Mouse (Mus musculus) liver (tissue): ENCODE results near the gene Rac1.

Experiments
- DNase-seq: peaks from one replicate; pipeline ENCODE4 v3.0.0-alpha.2; 2020; ENCODE audit warnings: mixed read lengths

Gene Rac1

GRCm38 (mm10) chr5:143491736-143492135 is 36.1 kb downstream of the Rac1 start:
- DNase-seq: no peak

DNA sequence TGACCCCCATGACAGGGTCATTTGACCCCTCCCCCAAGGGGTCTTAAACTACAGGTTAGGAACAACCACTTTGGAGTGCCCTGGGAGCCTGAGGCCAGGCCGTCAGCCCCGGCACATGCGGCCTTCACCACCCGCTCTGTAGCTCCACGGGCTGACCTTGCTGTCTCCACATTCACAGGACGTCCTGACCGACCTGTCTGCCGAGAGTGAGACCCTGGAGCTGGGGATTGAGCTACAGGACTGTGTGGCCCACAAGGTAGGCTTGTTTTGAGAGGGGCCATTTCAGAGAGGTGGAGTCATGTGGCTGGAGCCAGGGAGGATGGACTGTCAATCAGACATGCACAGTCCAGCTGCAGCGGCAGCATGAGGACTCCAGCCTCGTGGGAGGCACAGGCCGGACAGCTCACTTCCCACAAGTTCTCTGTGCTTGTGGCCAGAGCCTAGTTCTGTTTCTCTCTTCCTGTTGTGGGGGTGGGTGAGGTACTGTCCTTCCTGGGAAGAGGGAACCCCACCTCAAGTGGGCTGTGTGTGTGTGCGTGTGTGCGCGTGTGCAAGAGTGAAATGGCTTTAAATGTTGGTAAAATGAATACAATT is 38.0 kb downstream of the Rac1 start:
- DNase-seq: no peak

- DNase-seq: no peak
Measured at GRCm38 (mm10) chr5:143487998-143488397, 39.8 kb downstream of the Rac1 start.

GRCm38 (mm10) chr5:143487193-143487592 is 40.6 kb downstream of the Rac1 start:
- DNase-seq: no peak

DNA sequence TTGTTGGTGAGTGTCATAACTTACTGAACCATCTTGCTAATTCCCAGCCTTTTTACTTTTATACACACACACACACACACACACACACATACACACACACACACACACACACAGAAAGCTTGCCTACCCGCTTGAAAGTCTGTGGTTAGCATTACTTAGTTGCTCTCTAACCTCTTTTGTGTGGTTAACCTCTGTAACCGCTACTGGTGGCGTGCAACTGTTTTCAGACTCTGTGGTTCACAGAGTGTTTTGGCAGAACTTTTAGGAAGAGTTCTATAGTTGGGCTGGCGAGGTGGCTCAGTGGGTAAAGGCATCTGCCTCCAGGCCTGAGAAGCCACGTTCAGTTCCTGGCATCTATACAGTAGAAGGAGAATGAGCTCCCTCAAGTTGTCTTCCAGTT is 42.9 kb downstream of the Rac1 start:
- no peak for DNase-seq

- no peak for DNase-seq
Measured at GRCm38 (mm10) chr5:143477901-143478300, 49.9 kb downstream of the Rac1 start.

- no peak for DNase-seq
Measured at GRCm38 (mm10) chr5:143476013-143476412, 51.8 kb downstream of the Rac1 start.

GRCm38 (mm10) chr5:143475153-143475844 is 52.5 kb downstream of the Rac1 start:
- no peak for DNase-seq

- no peak for DNase-seq
Measured at GRCm38 (mm10) chr5:143471953-143472618, 55.8 kb downstream of the Rac1 start.

GRCm38 (mm10) chr5:143471165-143471546 is 56.7 kb downstream of the Rac1 start:
- DNase-seq: no peak

- peak; percentile 45 for DNase-seq
Measured at GRCm38 (mm10) chr5:143470421-143471164, 57.2 kb downstream of the Rac1 start.

DNA sequence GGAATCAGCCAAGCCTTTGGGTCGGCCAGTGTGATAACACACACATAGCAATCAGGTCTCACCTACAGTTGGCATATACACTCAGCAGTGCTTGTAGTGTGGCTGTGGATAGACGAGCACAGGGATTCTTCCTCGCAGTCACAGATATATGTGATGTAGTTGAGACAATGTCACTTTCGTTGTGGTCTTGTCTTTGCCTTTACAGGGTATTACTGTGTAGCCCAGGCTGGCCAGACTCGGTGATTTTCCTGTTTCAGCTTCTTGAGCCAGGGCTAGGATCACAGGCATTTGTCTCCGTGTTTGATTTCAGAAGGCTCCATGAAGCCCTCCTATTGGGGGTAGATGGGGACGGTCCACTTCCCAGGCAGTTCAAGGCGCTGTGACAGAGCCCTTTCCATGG is 58.2 kb downstream of the Rac1 start:
- DNase-seq: no peak

GRCm38 (mm10) chr5:143467931-143468330 is 59.9 kb downstream of the Rac1 start:
- DNase-seq: no peak

GRCm38 (mm10) chr5:143466891-143467669 is 60.8 kb downstream of the Rac1 start:
- no peak for DNase-seq

GRCm38 (mm10) chr5:143465156-143466085 is 62.4 kb downstream of the Rac1 start:
- peak; percentile 47 for DNase-seq

DNA sequence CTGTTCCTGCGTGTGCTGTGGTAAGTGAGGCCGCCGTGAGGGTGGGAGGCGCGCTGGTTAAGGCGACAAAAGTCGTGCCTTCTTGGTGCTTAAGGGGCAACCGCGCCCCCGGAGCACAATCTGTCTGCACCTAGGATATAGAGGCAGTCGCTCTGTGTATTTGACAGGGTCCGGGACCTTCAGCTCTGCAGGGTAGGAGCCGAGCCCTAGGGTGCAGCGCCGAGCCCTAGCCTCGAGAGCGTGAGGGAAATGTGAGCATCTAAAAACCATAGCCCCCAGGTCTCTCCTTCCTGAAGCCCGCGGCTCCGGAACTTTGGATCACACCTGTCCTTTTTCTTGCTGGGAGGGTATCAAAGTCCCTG is 63.1 kb downstream of the Rac1 start:
- DNase-seq: no peak

DNA sequence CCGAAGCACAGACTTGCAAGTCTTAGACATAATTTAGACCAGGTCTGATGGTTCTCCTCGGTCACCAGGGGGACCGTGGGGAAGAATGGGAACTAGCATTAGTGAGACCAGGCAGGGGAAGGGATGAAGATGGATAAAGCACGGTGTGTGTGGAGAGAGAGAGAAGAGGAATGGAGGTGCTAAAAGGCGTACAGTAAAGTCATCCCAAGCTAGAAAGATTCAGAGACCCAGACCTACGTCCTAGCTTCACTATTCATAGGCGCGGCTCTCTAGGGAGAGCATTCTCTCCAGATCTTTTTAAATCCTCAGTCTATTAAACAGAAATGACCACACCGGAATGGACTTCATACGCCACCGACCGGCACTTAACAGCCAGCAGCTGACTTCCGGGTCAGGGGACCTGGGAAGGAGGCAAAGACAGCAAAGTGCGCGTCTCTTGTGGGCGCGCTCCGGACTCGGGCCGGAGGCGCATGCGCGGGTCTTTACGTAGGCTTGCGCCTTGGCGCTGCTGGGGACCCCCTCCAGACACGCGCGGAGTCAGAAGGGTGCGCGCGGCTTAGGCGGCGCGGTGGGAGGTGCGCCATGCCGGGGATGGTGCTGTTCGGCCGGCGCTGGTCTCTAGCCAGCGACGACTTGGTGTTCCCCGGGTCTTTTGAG is 63.6 kb downstream of the Rac1 start, which contains the start of gene Daglb:
Daglb (plus strand) TSS at position 485 of the 657 bp plus-strand sequence.
- DNase-seq: peak; percentile 90

GRCm38 (mm10) chr5:143463671-143464070 is 64.2 kb downstream of the Rac1 start:
- DNase-seq: no peak
